Mouse (Mus musculus) fat pad, adult 2 months (tissue): Measurements from ENCODE around the gene Ciapin1.

Experiments used
- DNase-seq: peaks from one replicate; pipeline ENCODE4 v3.0.0-alpha.2; 2011; ENCODE audit warnings: low read depth, low spot score; ENCODE audit errors: extremely low read depth

The Ciapin1 gene

DNA sequence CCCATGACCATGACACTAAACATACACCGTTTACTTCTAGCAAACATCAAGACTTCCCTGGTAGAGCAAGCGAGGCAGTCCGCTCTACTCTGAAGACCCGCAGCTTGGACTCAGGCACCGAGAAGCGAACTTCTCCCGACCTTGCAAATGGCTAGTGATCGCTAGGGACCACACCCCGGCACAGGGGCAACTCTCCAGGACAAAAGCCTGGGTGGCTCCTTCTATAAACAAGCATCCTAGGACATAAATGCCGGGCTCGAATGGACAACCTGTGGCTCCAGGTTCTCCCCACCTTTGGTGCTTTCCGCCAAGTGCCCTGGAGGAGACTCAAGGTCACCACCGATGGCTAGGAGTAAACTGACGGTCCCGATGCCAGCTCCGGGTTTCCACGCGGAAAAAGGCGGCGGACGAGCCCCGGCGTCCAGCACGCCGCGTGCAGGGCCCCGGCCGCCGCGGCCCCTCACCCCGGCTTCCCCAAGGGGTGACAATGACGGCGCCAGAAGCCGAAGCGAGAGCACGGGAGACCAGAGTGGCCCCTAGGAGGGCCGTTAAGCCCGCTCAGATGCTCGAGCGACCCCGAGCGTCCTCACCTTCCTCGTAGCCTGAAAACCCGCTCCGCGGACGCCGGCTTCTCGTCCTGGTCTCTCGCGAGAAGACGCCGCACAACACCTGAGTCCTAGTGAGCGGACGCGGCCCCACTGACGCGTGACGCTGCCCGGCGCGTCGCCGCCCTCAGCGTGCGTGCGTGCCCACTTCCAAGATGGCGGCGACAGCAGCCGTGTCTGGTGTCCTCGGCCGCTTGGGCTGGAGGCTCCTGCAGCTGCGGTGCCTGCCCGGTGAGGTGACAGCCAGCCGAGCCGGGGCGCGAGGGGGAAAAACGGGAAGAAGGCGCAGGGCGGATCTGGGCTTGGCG is at the start of gene Ciapin1, which contains the start of gene Coq9:
TSS of gene Ciapin1 (minus strand) at position 697 of the 913 bp plus-strand sequence.
TSS of gene Coq9 (plus strand) at position 660 of the 913 bp plus-strand sequence.
- no peak for DNase-seq

DNA sequence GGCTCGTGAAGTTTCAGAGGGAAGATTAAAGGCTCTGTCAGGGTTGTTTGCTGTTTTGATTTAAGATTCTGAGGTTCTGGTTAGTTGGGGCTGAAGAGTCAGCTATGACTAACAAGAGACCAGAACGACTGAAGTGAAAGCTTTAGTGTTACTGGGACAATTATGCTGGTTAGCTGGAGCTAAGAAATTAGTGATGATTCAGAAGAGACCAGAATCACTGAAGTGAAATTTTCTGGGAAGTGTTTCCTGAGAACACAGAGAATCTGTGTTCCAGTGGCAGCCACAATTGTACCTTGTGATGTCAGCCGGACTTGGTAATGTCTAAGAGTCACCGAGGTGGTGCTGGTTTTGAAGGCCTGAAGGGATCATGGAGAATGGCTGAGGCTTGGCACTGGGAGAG is 42.6 kb upstream of the Ciapin1 start:
- no peak for DNase-seq

DNA sequence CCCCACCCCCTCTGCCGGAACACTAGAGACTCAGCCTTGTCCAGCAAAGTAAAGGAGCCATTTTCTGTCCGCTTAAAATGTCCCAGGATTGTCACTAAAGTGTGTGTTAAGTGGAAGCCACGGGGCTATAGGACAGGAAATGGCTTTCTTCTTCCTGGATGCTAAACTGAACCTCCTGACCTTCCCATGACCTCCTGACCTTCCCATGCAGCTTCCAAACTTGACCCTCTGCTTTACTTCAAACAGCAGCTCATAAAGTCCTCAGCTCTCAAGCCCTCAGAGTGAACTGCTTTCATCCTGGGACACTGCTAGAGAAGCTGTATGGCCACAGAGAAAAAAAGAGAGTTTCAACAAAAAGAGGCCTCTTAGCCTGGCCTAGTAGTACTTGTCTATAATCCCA is 38.7 kb upstream of the Ciapin1 start:
- no peak for DNase-seq

DNA sequence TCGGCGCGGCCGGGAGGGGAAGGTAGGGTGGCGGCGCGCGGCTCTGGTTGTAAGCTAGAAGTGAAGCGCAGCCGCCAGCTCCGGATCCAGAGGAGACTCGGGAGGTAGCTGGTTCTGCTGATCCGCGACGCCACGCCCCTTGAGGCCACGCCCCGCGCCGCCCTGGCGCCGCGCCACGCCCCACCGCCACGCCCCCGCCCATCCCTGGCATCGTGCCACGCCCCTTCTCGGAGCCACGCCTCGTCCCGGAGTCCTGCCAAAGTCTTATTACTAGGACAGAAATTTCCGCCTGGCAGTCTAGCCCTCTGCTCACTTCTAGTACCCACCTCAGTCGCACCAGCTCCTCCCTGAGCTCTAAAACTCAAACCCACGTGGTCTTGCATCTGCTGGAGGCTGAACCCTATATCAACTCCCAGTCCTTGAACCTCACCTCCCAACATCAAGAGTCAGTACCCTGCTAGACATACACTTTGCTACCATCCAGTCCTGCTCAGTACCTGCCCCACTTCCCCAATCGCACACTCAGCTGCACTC is 38.1 kb upstream of the Ciapin1 start, which contains the start of gene Dok4:
TSS of gene Dok4 (minus strand) at position 134 of the 534 bp plus-strand sequence.
- DNase-seq: no peak

DNA sequence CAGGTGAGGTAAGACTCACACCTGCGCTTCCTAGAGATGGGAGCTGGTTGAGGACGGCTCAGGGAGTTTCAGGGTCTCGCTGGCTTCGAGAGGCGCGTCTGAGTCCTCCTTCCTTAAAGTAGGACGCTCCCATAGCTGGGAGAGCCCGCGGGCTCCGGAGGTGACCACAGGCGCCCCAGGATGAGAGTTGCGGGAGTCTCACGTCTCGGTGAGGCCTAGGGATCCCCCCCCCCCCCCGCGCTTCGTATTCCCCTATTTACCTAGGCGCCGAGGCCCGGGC is 37.7 kb upstream of the Ciapin1 start:
- DNase-seq: no peak

DNA sequence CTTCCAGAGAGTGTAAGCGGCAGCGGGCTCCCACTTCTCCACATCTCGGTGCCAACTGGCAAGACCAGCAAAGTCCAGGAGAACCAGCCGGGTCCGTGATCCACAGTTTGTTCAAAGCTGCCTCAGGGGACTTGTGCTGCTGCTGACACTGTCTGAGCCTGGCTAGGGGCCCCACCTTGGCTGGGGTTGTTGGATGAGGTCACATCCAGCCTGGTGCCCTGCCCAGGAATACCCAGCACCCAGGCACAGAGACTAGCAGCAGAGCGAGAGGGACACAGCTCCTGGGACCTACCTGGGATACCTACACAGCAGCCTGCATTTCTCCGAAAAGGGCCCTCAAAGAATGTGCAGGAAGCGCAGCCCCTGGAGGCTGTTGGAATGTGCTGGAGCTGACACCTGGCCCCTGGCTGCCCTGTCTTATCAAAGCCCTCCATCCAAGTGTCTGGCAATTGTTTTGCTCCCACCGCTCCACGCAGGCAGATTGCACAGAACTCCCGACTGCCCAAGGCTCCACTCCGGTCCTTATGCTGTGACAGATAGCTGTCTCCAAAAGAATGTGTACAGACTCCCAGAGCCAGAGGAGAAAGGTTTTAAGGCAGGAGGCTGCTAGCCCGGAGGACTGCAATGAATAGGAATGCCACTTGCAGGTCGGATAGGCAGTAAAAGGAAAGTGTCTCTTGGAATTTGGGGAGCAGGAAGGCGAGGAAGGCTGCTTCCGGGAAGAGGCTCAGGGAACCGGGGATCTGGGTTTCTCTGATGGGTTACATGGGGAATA is 37.1 kb upstream of the Ciapin1 start:
- DNase-seq: no peak

DNA sequence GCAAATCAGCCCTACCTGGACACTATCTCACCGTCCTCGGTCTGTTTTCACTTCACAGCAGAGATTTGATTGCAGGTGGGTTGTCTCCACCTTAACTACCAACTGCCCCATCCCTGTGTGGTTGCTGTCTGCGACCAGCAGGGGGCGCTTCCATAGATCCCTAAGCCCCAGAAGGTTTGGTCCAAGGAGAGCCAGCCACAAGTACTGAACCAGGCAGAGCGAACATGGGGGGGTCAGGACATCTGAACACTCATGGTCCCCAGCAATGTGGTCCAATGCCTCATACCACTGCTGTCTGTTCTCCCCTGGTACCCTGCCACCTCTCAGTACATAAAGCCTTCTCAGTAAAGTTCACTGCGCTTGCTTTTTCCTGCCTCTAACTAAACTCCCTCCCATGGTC is 36.2 kb upstream of the Ciapin1 start:
- no peak for DNase-seq

DNA sequence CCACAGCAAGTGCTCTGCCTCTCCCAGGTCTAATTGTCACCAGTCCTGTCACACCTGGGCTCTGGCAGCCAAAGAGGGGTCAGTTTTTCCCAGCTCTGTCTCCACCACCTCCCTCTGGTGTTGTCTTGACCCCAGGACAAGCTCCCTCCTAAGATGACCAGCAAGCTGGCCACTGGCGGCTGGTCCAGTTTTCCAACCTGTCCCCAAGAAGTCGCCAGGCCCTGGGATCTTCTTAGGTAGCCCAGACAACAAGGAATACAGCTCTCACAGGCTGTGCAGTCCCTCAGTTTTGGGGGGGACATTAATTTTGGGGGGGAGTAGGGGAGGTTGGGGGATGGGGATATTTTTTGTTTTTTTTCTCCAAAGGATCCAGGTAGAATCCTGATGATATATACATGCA is 34.4 kb upstream of the Ciapin1 start:
- no peak for DNase-seq

DNA sequence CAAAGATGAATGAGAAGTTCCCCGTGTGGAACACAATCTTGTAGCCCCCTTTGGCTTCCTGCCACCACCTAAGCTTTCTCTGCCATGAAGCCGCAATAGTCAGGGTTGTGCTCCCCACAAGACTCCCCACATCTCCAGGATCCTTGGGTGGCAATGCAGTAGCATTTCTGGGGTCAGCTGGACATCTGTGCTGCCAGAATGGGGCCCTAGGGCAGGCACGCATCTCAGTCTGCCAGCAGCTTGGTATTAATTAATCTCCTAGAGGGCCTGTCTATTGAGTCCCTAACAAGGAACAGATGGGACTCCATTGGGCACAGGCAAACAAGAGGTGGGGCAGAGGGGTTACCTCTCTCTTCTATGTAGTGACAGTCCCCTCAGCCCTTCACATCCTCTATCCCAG is 34.0 kb upstream of the Ciapin1 start:
- no peak for DNase-seq

DNA sequence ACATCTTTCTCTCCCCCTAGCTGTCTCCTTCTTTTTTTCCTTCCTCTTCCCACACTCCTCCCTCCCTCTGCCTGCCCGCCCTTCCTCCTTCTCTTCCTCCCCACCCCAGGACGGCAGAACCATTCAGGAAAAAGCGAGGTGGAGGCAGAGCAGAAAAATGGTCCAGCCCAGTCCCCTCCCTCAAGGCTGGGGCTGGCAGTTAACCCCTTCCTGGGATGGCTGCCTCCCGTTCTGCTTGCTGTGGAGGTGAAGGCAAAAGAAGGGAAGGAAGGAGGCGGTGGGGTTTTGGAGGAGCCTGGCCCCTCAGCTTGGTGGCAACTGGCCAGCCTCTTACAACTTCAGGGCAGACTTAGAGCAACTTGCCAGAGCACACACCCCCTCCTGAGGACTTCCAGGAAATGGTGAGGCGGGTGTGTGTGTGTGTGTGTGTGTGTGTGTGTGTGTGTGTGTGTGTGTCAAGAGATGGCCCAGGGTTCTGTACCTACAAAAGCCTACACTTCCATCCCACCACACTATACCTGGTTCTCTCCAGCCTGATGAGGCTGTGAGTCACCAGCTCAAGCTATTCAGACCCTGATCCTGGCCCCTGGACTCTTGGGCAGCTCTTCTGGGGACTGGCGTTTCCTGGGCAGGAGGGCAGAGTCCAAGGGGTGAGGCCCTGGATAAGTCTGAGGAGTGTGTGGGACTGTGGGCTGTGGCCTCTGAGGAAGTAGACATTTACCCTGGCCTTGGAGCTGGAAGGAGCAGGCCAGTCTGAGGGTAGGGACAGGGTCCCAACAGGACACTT is 33.1 kb upstream of the Ciapin1 start:
- DNase-seq: no peak

DNA sequence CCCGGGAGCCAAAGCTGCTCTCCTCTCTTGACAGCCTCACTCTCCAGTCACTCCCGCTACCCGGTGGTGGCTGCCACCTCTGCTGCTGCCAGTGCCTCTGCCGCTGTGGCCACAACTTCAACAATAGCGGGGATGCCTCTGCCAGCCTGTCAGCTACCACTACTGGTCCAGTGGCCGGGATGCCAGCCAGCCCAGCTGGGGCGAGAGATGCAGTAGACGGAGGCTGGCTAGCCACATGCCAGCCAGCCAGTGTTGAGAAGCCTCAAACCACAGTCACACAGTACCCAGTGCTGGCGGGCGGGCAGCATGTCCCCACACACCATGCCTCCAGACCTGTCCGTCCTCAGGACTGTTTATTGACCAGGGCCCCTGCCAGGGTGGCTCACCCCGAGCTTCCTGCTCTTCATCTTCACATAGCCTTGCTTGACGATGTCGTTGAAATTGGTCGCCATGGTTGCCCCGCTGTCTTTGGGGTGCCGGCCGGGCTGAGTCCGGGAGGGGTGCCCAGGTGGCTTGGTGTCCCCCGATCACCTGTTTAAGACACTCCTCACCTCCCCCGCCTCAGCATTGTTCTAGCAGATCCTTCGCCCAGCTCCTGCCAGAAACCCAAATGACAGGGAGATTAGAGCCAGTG is 32.4 kb upstream of the Ciapin1 start:
- DNase-seq: no peak

DNA sequence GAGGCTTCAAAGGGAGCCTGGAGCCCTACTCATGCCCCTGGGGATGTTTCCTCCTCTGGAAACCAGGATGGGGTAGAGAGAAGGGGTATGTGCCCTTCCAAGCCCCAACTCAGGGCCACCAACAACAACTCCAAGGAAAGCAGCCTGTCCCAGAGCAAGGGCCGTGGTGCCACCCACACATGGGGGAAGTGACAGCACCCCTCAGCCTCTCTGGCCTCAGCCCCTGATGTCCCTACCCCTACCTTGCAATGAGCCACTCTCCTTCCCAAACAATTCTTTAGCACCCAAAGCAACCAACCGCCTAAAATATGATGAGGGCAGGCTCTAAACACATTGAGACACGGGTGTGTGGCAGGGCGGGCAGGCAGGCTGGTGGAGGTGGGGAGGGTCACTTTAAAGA is 31.8 kb upstream of the Ciapin1 start:
- no peak for DNase-seq

DNA sequence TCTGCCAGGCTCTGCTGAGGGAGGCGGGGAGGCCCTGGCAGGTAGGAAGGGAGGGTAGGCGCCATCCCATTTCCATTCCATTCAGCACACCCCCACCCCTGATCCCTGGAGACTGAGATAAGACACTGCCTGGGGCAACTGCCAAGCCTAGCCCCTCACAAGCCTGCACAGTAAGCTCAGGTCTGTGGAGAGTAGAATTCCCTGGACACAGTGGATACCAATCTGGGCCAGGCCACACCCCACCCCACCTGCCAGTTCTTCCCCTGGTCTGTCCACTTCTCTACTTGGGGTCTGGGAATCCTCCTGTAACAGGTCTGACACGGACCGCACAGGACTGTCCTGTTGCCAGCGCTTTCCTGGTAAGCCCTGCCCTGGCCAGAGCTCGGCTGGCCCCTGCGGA is 31.0 kb upstream of the Ciapin1 start:
- DNase-seq: no peak

DNA sequence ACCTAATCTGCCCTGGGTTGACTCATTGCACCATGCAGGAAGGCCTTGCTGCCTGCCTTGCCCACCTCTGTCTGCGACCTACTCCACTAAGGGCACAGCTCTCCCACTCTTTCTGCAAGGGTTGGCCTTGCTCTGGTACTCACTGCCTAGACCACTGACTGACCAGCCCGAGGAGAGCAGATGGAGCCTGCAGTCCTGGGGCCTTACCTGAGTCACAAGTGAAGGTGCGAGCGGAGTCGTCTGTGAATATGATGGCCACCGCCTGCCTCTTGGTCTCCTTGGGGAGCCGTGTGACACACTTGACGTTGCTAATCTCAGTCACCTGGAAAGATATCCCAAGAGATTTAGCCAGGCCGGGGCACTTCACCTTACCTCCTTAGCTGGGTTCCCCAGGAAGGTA is 28.8 kb upstream of the Ciapin1 start:
- DNase-seq: no peak

DNA sequence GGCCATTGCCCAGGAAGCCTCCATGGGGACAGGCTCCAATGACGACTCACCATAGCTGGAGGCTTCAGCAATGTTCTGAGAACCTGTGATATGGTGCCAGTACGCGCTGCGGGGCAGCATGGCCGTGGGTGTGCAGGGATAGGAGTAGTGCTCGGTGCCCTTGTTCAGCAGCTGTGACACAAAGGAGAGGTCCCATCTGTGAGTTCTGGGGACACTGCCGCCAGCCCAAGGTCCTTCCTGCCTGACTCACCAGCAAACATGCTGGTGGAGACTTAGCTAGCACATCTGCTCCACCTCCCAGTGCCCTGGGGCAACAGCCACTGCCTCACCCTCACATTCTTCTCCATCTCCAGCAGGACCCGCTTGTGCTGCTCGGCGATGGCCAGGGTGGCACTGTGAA is 27.1 kb upstream of the Ciapin1 start:
- no peak for DNase-seq

DNA sequence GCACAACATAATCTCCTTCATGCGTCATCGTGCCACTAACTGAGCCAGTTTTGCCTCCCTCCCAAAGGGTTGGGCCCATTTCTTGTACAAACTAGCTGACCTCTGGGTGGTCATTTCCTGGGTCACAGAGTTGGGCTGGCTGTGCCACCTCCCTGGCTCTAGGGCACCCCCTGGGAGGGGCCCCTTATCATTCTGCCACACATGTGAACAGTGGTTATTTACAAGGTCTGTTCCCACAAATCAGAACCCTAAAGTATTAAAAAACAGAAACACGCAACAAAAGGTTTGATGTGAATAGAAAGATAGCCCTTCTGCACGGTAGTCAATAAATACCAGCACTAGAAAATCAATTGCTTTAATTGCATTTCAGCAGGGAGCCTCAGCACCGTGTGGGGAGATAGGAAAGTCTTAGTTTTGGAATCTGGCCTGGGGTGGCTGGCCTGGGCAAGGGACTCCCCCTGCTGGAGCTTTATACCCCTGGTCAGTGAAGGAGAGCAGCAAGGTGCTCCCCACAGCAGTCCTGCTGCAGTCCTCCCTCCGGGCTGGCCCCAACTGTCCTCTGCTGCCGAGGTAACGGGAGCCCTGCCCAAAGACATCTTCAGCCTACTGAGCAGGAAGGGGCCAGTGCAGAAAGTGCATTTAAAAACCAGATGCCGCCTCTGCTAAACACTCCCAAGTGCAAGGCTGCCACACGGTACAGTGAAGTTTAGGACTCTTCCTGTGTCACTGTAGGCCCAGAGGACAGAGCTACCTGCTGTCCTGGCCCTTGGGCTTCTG is 25.9 kb upstream of the Ciapin1 start:
- DNase-seq: no peak

DNA sequence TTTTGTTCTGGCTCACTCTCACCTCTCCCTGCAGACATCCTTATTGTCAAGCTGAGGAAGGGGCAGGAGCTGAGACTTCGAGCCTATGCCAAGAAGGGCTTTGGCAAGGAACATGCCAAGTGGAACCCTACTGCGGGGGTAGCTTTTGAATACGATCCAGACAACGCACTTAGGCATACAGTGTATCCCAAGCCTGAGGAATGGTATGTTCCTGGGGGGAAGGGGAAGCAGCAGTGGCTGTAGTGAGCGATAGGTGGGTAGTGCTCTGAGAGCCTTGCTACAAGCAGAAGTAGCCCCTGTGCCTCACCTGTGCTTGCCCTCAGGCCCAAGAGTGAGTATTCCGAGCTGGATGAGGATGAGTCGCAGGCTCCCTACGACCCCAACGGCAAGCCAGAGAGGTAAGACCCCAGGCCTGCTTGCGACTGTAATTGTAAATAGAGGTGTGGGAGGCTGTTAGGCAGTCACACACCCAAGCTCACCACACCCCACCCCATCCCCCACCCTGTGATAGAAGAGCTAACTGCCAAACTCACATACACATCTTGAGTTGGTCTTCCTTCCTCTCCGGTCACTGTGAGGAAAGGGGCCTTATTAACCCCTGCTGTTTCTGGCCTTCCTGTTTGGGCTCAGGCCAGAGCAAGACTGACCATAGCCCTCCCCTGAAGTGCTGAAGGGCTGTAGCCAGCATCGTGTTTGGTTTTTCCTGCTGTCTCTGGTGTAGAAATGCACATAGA is 24.5 kb upstream of the Ciapin1 start:
- no peak for DNase-seq

DNA sequence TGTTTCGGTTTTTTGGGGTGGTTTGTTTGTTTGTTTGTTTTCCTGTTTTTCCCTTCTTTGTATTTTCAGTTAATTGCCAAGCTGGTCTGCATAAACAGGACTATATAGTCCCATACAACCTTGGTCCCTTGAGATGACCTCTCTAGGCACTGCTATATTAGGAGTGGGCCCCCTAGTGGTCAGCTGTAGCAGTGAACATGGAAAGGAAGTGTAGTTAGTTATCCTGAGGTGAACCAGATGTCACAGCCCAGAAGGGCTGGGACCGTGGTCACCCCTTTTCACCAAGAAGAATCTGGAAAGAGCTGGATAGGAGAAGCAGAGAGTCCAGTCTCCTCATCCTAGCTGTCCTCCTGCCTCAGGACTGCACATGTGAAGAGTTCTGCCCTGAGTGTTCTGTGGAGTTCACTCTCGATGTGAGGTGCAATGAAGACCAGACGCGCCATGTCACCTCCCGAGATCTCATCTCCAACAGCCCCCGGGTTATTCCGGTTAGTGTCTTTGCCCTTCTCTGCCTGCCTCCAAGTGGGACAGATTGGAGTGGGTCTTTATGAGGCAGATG is 23.3 kb upstream of the Ciapin1 start:
- DNase-seq: no peak
